Mouse (Mus musculus) kidney, adult 9 months (tissue): ENCODE measurements around the gene Gm15091.
"Not testable (repeated sequence)": the region's sequence is repeated elsewhere in the genome, so short reads cannot be mapped to it uniquely, and the experiment has no call there.

Source experiments
- DNase-seq: peaks from one replicate; pipeline ENCODE4 v3.0.0; 2022

Gm15091 gene

DNA sequence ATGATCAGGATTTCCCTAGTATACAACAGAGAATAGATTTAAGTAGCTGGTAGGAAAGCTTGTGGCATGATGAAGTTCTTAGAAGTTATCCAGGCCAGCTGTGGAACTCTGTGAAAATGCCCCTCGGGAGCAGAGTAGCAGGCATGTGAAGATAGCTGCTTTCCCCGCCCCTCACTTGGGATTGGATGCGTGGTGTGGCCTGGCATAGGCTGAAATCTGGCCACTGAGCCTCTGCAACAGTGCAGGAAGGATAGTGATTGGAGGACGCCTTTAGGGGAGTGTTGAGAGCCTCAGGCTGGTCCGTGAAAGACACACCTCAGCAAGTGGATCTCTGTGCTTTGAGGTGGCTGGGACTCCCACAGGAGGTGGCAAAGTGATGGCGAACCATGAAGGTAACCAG lies at the start of gene Gm15091:
Gene Gm15091, plus strand, starts transcription at position 301 of the 400 bp plus-strand sequence.
- DNase-seq, result not testable (repeated sequence)
